Mouse (Mus musculus) G1E (cell line): ENCODE results near the gene Igfbp2. TPM values are rescaled to one million over a fixed set of nuclear protein-coding genes. Genes with fewer than 3 reads are reported as not detected.

Source experiments
- ATAC-seq: 2 replicates; pipeline ENCODE4 v1.8.0; 2016; ENCODE audit warnings: mild to moderate bottlenecking; ENCODE audit not compliant: insufficient number of reproducible peaks, poor library complexity, low FRiP score, severe bottlenecking; ENCODE audit errors: extremely low read depth
- DNase-seq: peaks from one replicate; pipeline ENCODE4 v3.0.0; 2012; ENCODE audit warnings: low spot score
- H3K27me3 ChIP-seq: 2 replicates; pipeline ENCODE4 v1.6.1; 2012; ENCODE audit warnings: mild to moderate bottlenecking, low read length, inconsistent platforms; ENCODE audit not compliant: insufficient read depth
- H3K36me3 ChIP-seq: replicated peaks from 2 replicates; pipeline ENCODE3; 2012; ENCODE audit warnings: mild to moderate bottlenecking, inconsistent platforms
- H3K4me1 ChIP-seq: 2 replicates; pipeline ENCODE4 v1.6.1; 2012; ENCODE audit warnings: low read depth, low read length, inconsistent platforms, mixed read lengths; ENCODE audit not compliant: insufficient read depth
- H3K4me3 ChIP-seq: 2 replicates; pipeline ENCODE4 v1.5.1; 2012; ENCODE audit warnings: low read depth, mild to moderate bottlenecking, inconsistent platforms, low read length, moderate library complexity, mixed read lengths
- H3K9me3 ChIP-seq: replicated peaks from 2 replicates; pipeline ENCODE4 v1.6.1; 2012; ENCODE audit warnings: inconsistent platforms
- CTCF ChIP-seq: IDR thresholded peaks from 2 replicates; pipeline ENCODE4 v1.5.1; 2012; ENCODE audit warnings: low read depth, low read length, inconsistent platforms, mixed read lengths
- GATA1 ChIP-seq: IDR thresholded peaks from 2 replicates; pipeline ENCODE4 v1.6.1; 2012; ENCODE audit warnings: borderline replicate concordance, low read length, inconsistent platforms, mixed read lengths
- GATA2 ChIP-seq: IDR thresholded peaks from 2 replicates; pipeline ENCODE4 v1.6.1; 2012; ENCODE audit warnings: low read depth, low read length, inconsistent platforms, borderline replicate concordance
- POLR2AphosphoS5 ChIP-seq: IDR thresholded peaks from 2 replicates; pipeline ENCODE4 v1.6.1; 2012; ENCODE audit warnings: low read depth, low read length, inconsistent platforms; ENCODE audit not compliant: insufficient replicate concordance
- TAL1 ChIP-seq: conservative IDR thresholded peaks from 2 replicates; pipeline ENCODE4 v1.6.1; 2012; ENCODE audit warnings: low read depth, low read length, inconsistent platforms, mixed read lengths
- polyA plus RNA-seq: library from polyadenylated mRNA; stranded (reverse); fragments of >175 nt; gene quantifications from 2 replicates; pipeline ENCODE4 v1.2.3, GENCODE M21; 2012
- total RNA-seq, 2 experiments: library from RNA; stranded (forward) in 1 of 2; stranded (reverse) in 1 of 2; fragments of 200-1000 nt in 1 of 2; fragments of >200 nt in 1 of 2; fragmentation: Nextera tagmentation in 1 of 2; gene quantifications; 2 replicates each; pipeline ENCODE4 v1.2.3; 2014 to 2017

Igfbp2 gene
- total and polyA plus RNA-seq, 3 experiments: 0.55 TPM; not detected in 2

DNA sequence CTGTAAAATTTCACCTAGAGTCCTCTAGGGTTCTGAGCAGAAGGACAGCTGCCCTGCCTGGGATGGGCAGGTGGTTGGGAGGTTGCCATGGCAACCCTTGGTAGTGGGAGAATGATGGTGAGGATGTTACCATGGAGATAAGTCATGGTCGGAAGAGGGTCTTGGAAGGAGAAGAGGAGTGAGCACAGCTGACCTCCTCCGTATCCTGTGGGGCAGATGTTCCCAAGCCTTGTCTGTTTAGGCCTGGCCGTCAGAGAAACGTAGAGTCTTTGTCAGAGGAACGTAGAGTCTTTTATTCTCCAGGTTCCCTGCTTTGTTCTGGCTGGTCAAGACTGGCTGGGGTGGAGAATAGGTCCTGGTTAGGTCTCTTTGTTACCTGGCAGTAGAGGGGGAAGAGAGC, 34.6 kb downstream of the Igfbp2 start:
- no peaks in the 10 kb centered on the region for H3K36me3 ChIP-seq
- no peaks in the 10 kb centered on the region for H3K9me3 ChIP-seq
- H3K4me3 ChIP-seq: no peak overlapping the region
- TF ChIP-seq GATA2 (no peak), TAL1 (no peak), CTCF (no peak), POLR2AphosphoS5 (no peak), GATA1 (no peak)
- H3K4me1 ChIP-seq: no peaks in the 10 kb centered on the region
- H3K27me3 ChIP-seq: peaks cover 17% of the 10 kb centered on the region; the same call in 1 of the 2 replicates
- DNase-seq (no peak), ATAC-seq (no peak)

DNA sequence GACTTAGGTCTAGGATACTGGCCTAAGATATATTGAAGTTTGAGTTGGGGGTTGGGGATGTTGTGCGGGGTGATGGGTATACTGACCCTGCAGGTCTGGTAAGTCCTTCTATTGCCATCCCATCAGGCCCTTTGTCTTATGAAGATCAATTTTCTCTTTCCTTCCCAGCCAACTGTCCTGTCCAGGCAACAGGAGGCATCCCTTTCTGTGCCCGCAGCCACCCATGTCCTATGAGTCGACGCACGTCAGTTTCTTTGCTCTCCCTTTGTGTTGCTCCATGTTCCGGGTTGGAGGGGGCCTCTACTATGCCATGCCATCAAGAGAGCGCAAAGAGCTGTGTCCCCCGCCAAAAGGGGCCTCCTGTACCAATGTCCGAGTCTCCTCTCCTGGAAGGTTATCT, 35.7 kb downstream of the Igfbp2 start:
- peaks cover 21% of the 10 kb centered on the region; the same call in 1 of the 2 replicates for H3K27me3 ChIP-seq

DNA sequence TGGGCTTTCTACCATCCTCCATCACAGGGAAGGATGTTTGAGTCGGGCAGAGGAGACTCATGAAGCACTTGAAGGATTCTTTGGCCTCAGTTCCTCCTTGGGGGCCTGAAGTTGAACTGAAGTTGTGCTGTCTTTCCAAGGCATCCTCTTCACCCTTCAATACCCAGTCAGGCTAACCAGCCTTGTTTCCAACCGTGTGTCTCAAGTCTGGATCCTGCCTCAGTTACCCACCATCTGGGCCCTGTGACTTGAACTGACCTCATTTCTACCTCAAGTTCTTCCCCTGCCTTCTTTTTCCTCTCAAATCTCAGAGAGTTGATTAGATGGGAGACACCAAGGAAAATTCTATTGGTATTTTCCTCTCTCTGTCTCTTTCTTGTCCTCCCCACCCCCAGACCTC, 36.2 kb downstream of the Igfbp2 start:
- Histone ChIP-seq H3K4me3 (no peak overlapping the region), H3K36me3 (no peaks in the 10 kb centered on the region), H3K9me3 (no peaks in the 10 kb centered on the region), H3K4me1 (no peaks in the 10 kb centered on the region), H3K27me3 (peaks cover 21% of the 10 kb centered on the region; the same call in 1 of the 2 replicates)
- TF ChIP-seq GATA2: no peak
- no peak for TF ChIP-seq TAL1
- no peak for TF ChIP-seq POLR2AphosphoS5
- no peak for TF ChIP-seq CTCF
- TF ChIP-seq GATA1: no peak
- ATAC-seq (no peak), DNase-seq (no peak)

More for the DNA sequence above, 35.7 kb downstream of the Igfbp2 start:
- Histone ChIP-seq H3K36me3 (no peaks in the 10 kb centered on the region), H3K4me3 (no peak overlapping the region), H3K9me3 (no peaks in the 10 kb centered on the region), H3K4me1 (no peaks in the 10 kb centered on the region)
- ATAC-seq (no peak), DNase-seq (no peak)
- TF ChIP-seq CTCF: no peak
- no peak for TF ChIP-seq GATA2
- TF ChIP-seq POLR2AphosphoS5: no peak

DNA sequence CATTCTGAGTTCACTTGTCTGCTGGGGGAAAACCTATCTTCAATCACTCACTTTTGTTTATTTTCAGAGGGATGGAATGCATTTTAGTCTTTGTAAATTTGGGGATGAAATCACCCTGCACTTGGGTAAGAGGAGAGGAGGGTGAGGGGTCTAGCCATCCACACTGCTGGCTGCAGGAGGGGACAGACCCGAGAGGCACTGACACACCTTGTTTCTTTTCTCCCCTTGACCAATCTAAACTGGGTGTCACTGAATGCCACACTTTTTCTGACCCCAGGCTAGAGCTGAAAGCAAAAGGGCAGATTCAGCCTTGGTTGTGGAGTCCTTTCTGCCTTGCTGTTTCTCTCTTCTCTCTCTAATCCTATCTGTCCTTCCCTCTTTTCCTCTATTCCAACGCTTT, 37.4 kb downstream of the Igfbp2 start:
- Histone ChIP-seq H3K4me1 (no peaks in the 10 kb centered on the region), H3K36me3 (no peaks in the 10 kb centered on the region), H3K27me3 (peaks cover 16% of the 10 kb centered on the region; the same call in 1 of the 2 replicates), H3K4me3 (no peak overlapping the region), H3K9me3 (no peaks in the 10 kb centered on the region)
- no peak for TF ChIP-seq GATA1
- no peak for TF ChIP-seq CTCF
- TF ChIP-seq POLR2AphosphoS5: no peak
- no peak for TF ChIP-seq TAL1
- TF ChIP-seq GATA2: no peak
- DNase-seq: no peak
- ATAC-seq: no peak

DNA sequence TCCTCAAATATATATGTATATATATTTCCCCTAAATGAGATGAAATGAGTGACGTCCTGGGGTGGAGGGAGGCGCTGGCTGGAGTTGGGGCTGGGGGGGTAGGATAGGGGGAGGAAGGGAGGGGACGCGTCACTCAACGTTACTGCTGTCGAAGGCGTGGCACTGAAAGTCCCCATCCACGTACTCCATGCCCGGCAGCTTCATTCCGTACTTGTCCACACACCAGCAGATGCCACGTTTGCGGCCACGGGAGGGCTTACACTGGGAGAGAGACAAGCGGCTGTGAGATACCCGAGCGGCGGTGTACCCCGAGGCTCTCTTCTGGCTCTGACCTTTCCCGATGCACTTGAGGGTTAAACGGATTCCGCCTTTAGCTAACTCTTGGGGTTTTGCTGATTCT, 37.9 kb downstream of the Igfbp2 start:
- H3K36me3 ChIP-seq: no peaks in the 10 kb centered on the region
- peaks cover 15% of the 10 kb centered on the region; the same call in 1 of the 2 replicates for H3K27me3 ChIP-seq
- no peaks in the 10 kb centered on the region for H3K9me3 ChIP-seq
- H3K4me3 ChIP-seq: no peak overlapping the region
- DNase-seq (no peak), ATAC-seq (no peak)
- peaks cover 1% of the 10 kb centered on the region for H3K4me1 ChIP-seq
- TF ChIP-seq POLR2AphosphoS5: no peak
- no peak for TF ChIP-seq GATA1
- TF ChIP-seq GATA2: no peak
- no peak for TF ChIP-seq CTCF
- no peak for TF ChIP-seq TAL1

DNA sequence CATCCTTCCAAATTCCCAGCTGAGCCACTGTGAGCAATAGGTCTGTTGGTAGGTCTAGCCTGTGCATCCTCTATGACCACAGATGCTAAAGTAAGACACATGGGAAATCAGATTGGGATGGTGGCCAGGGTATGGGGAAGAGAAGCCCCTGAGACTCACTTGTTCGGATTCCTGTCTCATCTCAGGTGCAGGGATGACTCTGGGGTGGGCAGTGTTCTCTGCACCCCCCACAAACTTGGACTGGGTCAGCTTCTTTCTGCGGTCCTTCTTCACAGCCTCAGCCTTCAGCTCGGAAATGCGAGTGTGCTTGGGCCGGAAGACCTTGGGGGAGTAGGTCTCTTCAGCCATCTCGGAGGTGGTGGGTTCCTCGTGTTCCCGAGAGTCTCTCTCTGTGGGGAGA, 39.4 kb downstream of the Igfbp2 start:
- ATAC-seq (no peak), DNase-seq (no peak)
- H3K27me3 ChIP-seq: peaks cover 24% of the 10 kb centered on the region
- H3K36me3 ChIP-seq: no peaks in the 10 kb centered on the region
- H3K4me1 ChIP-seq: peaks cover 6% of the 10 kb centered on the region
- no peak overlapping the region for H3K4me3 ChIP-seq
- no peaks in the 10 kb centered on the region for H3K9me3 ChIP-seq
- TF ChIP-seq GATA1: no peak
- no peak for TF ChIP-seq TAL1

DNA sequence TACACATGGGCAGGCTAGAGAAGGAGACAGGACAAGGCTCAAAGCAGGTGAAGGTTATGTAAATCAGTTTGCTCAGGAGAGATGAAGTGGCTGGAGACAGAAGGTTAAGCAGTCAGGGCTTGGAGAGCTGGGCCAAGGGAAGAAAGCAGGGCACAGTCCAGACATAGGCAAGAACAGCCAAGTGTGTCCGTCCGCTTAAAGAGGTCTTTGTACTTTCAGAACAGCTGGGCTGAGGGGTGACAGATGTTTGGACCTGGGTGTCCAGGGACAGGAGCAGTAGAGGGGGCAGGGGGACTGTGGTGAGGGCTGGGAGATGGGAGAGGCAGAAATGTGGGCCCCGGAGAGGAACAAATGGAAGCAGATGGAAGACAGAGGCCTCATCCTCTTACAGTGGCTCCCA, 40.0 kb downstream of the Igfbp2 start:
- Histone ChIP-seq H3K27me3 (peaks cover 29% of the 10 kb centered on the region), H3K4me3 (no peak overlapping the region), H3K36me3 (no peaks in the 10 kb centered on the region), H3K9me3 (no peaks in the 10 kb centered on the region), H3K4me1 (peaks cover 9% of the 10 kb centered on the region)
- DNase-seq (no peak), ATAC-seq (no peak)
- TF ChIP-seq TAL1: no peak
- no peak for TF ChIP-seq POLR2AphosphoS5
- TF ChIP-seq GATA2: no peak
